Mouse (Mus musculus): ENCODE results near the gene Xylt1.

DNA sequence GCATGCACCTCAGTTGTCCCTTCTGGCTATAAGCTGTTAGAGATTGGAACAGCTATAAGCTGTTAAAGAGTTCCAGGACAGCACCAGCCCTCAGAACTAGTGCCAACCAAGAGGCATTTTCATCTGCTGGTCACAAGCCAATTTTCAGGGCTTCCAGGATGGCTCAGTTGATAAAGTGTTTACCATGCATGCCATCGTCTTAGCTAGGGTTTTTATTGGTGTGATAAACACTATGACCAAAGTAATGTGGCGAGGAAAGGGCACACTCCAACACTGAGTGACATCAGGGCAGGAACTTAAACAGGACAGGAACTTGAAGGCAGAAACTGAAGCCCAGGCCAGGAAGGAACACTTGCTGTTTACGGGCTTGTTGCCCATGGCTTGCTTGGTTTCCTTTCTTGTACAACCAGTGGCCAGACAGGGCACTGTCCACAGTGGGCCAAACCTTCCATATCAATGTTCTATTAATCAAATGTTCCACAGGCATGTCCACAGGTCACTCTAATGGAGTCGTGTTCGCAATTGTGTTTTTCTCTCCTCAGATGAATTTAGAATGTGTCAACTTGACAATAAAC lies 49.7 kb downstream of the Xylt1 start:
- TF ChIP-seq POLR2A (IDR thresholded peaks at IDR 0.05; ENCODE audit: control insufficient read depth, extremely low read depth, insufficient read depth, low read length, poor library complexity) (no peak), CTCF (IDR thresholded peaks at IDR 0.05; ENCODE audit: borderline replicate concordance, control insufficient read depth, extremely low read depth, insufficient read depth, low read length, poor library complexity) (no peak)

Data from thymus, adult 2 months (tissue).